Mouse (Mus musculus): ENCODE data around the gene Tifab.

DNA sequence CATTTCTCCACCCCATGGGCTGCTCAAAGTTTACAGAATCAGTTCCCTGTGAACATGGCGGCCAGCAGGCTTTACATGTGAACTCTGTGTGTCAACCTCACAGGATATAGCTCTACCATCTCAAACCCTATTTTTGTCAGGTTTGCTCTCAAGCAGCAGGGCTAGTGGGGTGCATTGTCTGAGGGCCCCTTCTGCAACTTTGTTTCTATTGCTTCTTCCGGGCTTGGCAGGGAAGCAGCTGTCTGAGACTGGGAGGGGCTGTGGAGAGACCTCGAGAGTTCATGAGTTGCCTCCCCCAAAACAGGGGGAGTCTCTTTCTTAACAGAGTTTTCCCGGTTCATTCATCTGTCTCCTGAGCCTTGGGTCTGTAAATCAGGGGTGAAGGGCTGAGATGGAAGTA, 2.8 kb downstream of the Tifab start:
- TF ChIP-seq TAL1 (IDR thresholded peaks at IDR 0.05; ENCODE audit: low read length) (no peak), GATA1 (IDR thresholded peaks at IDR 0.05; ENCODE audit: low read length) (no peak)

Data from erythroblast, embryonic 14.5 days (primary cell).